Mouse (Mus musculus): ENCODE data around the gene 2010111I01Rik. TPM values are rescaled to one million over a fixed set of nuclear protein-coding genes. Genes with fewer than 3 reads are reported as not detected.

2010111I01Rik gene
- total and polyA plus RNA-seq, 2 experiments: 40.8 to 78.1 TPM

DNA sequence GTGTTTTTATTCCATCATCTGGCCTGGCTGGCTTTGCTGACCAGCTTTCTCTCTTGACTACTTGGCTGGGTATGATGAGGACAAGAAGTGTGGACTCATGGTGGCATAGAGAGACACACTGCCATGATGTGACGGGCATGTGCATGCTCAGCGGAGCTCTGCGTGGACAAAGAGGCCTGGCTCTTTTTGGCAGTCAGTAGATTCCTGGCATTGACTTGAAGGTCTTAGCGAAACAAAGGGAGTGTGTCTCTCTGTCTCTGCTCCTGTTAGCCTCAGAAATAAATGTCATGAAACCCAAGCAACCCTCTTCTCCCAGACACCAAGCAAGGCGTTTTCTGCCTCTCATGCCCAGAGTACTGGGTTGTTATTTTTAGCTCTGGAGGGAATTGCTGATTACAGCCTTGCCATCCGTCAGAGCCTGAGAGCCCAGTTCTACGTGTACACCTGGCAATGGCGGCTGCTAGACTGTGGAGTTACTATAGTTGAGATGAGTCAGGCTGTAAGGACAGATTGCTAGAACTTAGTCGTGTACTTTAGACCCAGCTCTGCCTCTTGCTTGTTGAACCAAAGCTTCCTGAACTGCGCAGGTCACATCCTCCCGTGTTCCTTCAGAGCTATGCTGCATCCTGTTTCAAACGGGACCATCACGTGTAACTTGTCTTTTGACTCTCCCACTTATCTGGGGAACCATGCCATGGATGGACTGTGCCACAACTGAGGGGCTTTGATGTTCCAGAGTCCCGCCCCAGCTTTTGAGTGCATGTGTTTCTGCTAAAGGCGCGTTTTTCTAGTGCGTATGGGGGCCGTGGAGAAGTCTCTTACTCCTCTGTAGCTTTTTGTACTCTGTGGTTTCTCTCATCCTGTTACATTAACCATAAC is 296.3 kb downstream of the 2010111I01Rik start:
- TF ChIP-seq CTCF (IDR thresholded peaks at IDR 0.05; ENCODE audit: low read depth, low read length): no peak
- no peak for TF ChIP-seq POLR2A (IDR thresholded peaks at IDR 0.05; ENCODE audit: extremely low read depth, insufficient read depth, low read length)
- Histone ChIP-seq H3K27ac (replicated peaks; ENCODE audit: insufficient read depth, low read depth, low read length) (peak overlapping the region; percentile 43), H3K9ac (ENCODE audit: low read depth, low read length) (no peak overlapping the region), H3K4me3 (ENCODE audit: insufficient read depth, low read depth, low read length) (no peak overlapping the region), H3K79me2 (ENCODE audit: control insufficient read depth, insufficient read depth, low read length) (peaks cover 43% of the 10 kb centered on the region; the same call in 1 of the 2 replicates), H3K36me3 (ENCODE audit: control insufficient read depth, insufficient read depth, low read length) (peaks cover 3% of the 10 kb centered on the region), H3K4me1 (ENCODE audit: control insufficient read depth, insufficient read depth, low read length) (peaks cover 48% of the 10 kb centered on the region), H3K27me3 (ENCODE audit: control insufficient read depth, insufficient read depth, low read length) (no peaks in the 10 kb centered on the region)
- WGBS: 59% methylated on average over 18 of the region's 18 CpGs
- peak; percentile 65 for DNase-seq (ENCODE audit: extremely low read depth, low read depth, low spot score)

- peaks cover 46% of the 10 kb centered on the region for H3K4me1 ChIP-seq (ENCODE audit: control insufficient read depth, insufficient read depth, low read length)
- peak overlapping the region; percentile 43 for H3K27ac ChIP-seq (replicated peaks; ENCODE audit: insufficient read depth, low read depth, low read length)
- peaks cover 3% of the 10 kb centered on the region for H3K36me3 ChIP-seq (ENCODE audit: control insufficient read depth, insufficient read depth, low read length)
- 97% methylated on average over 3 of the region's 3 CpGs for WGBS
- peaks cover 50% of the 10 kb centered on the region; the same call in 1 of the 2 replicates for H3K79me2 ChIP-seq (ENCODE audit: control insufficient read depth, insufficient read depth, low read length)
- TF ChIP-seq POLR2A (IDR thresholded peaks at IDR 0.05; ENCODE audit: extremely low read depth, insufficient read depth, low read length) (no peak), CTCF (IDR thresholded peaks at IDR 0.05; ENCODE audit: low read depth, low read length) (no peak)
- no peak for DNase-seq (ENCODE audit: extremely low read depth, low read depth, low spot score)
- no peak overlapping the region for H3K9ac ChIP-seq (ENCODE audit: low read depth, low read length)
- H3K27me3 ChIP-seq (ENCODE audit: control insufficient read depth, insufficient read depth, low read length): no peaks in the 10 kb centered on the region
- H3K4me3 ChIP-seq (ENCODE audit: insufficient read depth, low read depth, low read length): no peak overlapping the region
Observed at GRCm38 (mm10) chr13:63261676-63262075, 297.0 kb downstream of the 2010111I01Rik start.

- peak overlapping the region; percentile 43 for H3K27ac ChIP-seq (replicated peaks; ENCODE audit: insufficient read depth, low read depth, low read length)
- no peak overlapping the region for H3K9ac ChIP-seq (ENCODE audit: low read depth, low read length)
- TF ChIP-seq POLR2A (IDR thresholded peaks at IDR 0.05; ENCODE audit: extremely low read depth, insufficient read depth, low read length): no peak
- TF ChIP-seq CTCF (IDR thresholded peaks at IDR 0.05; ENCODE audit: low read depth, low read length): no peak
- 36% methylated on average over 1 of the region's 1 CpGs for WGBS
- no peaks in the 10 kb centered on the region for H3K27me3 ChIP-seq (ENCODE audit: control insufficient read depth, insufficient read depth, low read length)
- peak; percentile 51 for DNase-seq (ENCODE audit: extremely low read depth, low read depth, low spot score)
- peaks cover 56% of the 10 kb centered on the region for H3K79me2 ChIP-seq (ENCODE audit: control insufficient read depth, insufficient read depth, low read length)
- no peak overlapping the region for H3K4me3 ChIP-seq (ENCODE audit: insufficient read depth, low read depth, low read length)
- peaks cover 3% of the 10 kb centered on the region for H3K36me3 ChIP-seq (ENCODE audit: control insufficient read depth, insufficient read depth, low read length)
- peaks cover 41% of the 10 kb centered on the region for H3K4me1 ChIP-seq (ENCODE audit: control insufficient read depth, insufficient read depth, low read length)
Observed at GRCm38 (mm10) chr13:63262168-63262957, 297.7 kb downstream of the 2010111I01Rik start.

DNA sequence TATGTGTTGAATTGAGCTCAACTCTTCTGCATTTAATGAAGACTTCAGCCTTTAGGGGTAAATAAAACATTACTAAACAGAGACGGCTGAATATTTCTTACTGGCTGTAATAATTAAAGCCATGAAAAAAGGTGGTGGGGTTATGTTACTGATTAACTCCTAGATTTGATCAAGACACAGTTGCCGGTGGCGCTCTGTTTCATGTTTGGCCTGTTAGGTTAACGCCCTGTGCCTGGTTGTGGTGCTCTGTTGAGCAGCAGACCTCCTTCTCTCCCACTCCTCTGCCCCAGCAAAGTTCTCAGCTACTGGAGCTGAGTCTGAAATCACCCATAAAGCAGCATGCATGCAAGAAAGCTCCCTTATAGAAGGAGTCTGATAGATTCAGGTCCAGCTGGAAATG is 303.7 kb downstream of the 2010111I01Rik start:
- Histone ChIP-seq H3K4me1 (ENCODE audit: control insufficient read depth, insufficient read depth, low read length) (peaks cover 25% of the 10 kb centered on the region), H3K79me2 (ENCODE audit: control insufficient read depth, insufficient read depth, low read length) (peaks cover 42% of the 10 kb centered on the region), H3K9ac (ENCODE audit: low read depth, low read length) (no peak overlapping the region), H3K36me3 (ENCODE audit: control insufficient read depth, insufficient read depth, low read length) (peaks cover 3% of the 10 kb centered on the region; the same call in 1 of the 2 replicates), H3K4me3 (ENCODE audit: insufficient read depth, low read depth, low read length) (no peak overlapping the region), H3K27me3 (ENCODE audit: control insufficient read depth, insufficient read depth, low read length) (no peaks in the 10 kb centered on the region), H3K27ac (replicated peaks; ENCODE audit: insufficient read depth, low read depth, low read length) (peak overlapping the region; percentile 34; the same call in 1 of the 2 replicates)
- 29% methylated on average over 4 of the region's 4 CpGs for WGBS
- no peak for TF ChIP-seq CTCF (IDR thresholded peaks at IDR 0.05; ENCODE audit: low read depth, low read length)
- DNase-seq (ENCODE audit: extremely low read depth, low read depth, low spot score): peak; percentile 81

GRCm38 (mm10) chr13:63268776-63269175 is 304.1 kb downstream of the 2010111I01Rik start:
- WGBS: 54% methylated on average over 1 of the region's 1 CpGs
- no peak overlapping the region for H3K9ac ChIP-seq (ENCODE audit: low read depth, low read length)

More at GRCm38 (mm10) chr13:63268776-63269175, 304.1 kb downstream of the 2010111I01Rik start:
- Histone ChIP-seq H3K27ac (replicated peaks; ENCODE audit: insufficient read depth, low read depth, low read length) (peak overlapping the region; percentile 34; the same call in 1 of the 2 replicates), H3K36me3 (ENCODE audit: control insufficient read depth, insufficient read depth, low read length) (peaks cover 3% of the 10 kb centered on the region; the same call in 1 of the 2 replicates), H3K79me2 (ENCODE audit: control insufficient read depth, insufficient read depth, low read length) (peaks cover 39% of the 10 kb centered on the region), H3K4me3 (ENCODE audit: insufficient read depth, low read depth, low read length) (no peak overlapping the region), H3K4me1 (ENCODE audit: control insufficient read depth, insufficient read depth, low read length) (peaks cover 25% of the 10 kb centered on the region), H3K27me3 (ENCODE audit: control insufficient read depth, insufficient read depth, low read length) (no peaks in the 10 kb centered on the region)
- DNase-seq (ENCODE audit: extremely low read depth, low read depth, low spot score): no peak
- TF ChIP-seq POLR2A (IDR thresholded peaks at IDR 0.05; ENCODE audit: extremely low read depth, insufficient read depth, low read length): no peak
- no peak for TF ChIP-seq CTCF (IDR thresholded peaks at IDR 0.05; ENCODE audit: low read depth, low read length)
